Mouse (Mus musculus) spleen, postnatal 4 days (tissue): ENCODE results near the gene Cep63.

ENCODE experiments used
- DNase-seq, 2 experiments: peaks; one replicate each; pipeline ENCODE4 v3.0.0; 2022; ENCODE audit warnings: low spot score in 2 of 2

Cep63 gene

DNA sequence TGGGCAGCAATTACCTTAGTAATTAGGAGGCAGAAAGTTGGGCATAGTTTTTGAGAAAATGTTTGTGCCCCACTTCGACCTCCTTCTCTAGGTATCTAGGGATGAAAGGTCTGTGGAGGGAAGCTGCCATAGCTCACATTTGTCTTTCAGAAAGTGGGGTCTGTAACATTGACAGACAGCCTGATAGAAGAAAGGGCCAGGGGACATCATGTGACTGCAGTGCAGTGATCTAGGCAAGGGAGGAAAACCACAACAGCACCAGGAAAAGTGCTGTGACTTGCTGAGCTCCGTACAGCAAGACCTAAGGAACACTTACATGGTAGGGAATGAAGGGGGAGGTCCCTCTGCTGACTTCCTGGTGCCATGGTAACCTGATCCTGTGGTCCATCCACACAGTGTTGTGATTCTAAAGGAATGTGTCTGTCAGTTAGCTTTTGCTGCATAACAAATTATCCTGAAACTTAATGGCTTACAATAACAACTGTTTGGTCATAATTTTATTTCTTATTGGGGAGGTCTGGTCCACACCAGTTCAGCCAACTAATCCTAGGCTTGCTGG lies 5.3 kb upstream of the Cep63 start:
- no peak for DNase-seq

DNA sequence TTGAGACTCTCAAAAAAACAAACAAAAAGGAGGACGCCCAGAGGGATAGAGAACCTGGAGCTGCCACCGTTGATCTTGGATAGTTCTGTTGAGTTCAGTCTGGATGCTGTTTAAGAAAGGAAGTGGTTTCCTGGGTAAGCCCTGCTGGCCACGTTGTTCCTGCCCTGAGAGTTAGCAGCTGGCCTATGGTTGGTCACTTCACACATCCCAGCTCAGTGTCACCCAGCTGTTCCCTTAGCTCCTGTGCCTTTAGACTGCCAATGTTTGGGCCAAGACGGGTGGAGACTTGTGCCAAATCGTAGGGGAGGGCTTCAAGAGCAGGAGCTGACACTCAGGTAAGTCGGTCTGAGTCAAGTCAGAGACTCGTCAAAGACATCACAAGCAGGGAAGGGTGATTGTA lies 2.7 kb upstream of the Cep63 start:
- DNase-seq, result no peak

- DNase-seq, result no peak
Measured at GRCm38 (mm10) chr9:102627442-102627841, 1.1 kb upstream of the Cep63 start.

DNA sequence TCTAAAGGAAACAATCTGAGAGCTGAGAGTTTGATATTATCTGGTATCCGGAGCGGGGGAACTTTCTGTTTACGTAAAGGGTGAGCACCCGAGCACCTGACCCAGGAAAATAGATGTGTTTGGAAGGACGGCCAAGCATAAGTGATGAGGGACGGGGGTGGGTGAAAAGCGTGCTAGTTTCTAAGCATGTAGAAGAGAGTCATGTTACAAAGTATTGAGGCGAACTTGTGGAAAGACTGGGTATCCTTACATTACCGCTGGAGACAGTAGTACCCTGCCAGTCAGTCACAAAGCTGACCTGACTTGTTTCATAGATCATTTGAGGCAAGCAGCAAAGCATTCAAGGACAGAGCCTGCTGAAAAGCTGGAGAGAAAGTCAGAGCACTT lies 498 bp upstream of the Cep63 start:
- no peak for DNase-seq

GRCm38 (mm10) chr9:102625401-102625982 lies 842 bp downstream of the Cep63 start:
- DNase-seq, result peak in 1 of 2 experiments; percentile 64

DNA sequence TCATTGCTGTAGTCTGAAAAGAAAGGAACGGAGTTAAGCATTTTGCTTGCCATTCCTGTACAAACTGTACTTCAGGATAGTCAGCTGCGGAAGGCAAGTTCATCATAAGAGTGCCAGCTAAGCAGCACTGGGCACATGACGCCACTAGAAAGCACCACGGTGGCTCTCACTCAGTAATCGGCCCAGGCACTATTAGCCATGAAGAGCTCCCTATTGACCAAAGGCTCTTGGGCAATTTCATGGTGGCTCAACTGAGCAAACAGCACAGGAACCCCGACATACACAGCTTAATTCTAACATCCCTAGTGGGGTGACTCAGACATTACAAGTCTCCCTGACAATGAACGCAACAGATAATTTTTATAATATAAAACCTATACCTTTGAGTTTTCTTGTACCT lies 2.8 kb downstream of the Cep63 start:
- no peak for DNase-seq

DNA sequence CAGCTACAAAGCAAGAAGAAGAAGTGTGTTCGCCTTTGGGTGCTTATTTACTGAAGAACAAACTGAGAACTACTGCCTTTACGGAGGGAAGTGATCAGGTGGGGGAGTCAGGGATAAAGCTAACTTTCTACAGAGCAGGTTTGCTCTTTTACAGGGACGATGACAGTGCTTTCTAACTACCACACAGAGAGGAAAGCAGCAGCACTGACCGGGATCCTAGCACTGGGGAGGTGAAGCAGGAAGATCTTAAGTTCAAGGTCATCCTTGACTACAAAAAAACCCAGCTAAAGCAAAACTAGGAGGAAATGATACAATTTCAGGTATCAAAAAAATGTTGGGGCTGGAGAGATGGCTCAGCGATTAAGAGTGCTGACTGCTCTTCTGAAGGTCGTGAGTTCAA lies 3.5 kb downstream of the Cep63 start:
- no peak for DNase-seq

GRCm38 (mm10) chr9:102622192-102622857 lies 4.0 kb downstream of the Cep63 start:
- peak; percentile 43 to 71 for DNase-seq

- no peak for DNase-seq
Measured at GRCm38 (mm10) chr9:102621385-102621784, 4.9 kb downstream of the Cep63 start.

DNA sequence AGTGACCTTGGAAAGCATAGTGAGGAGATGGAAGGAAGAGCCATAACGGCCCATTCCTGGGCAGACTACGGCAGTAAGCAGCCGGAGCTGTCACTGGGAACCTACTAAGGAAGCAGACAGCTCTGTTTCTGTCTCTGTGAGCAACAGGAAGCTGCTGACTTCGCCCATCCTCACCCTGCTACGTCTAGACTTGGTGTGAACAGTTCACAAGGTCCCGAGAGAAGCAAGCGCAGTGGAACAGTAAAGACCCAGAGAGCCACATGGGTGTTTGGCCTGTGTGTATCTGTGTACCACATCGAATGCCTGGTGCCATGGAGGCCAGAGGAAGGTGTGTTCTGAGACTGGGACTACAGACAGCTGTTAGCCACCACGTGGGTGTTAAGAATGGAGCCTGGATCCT lies 10.1 kb downstream of the Cep63 start:
- DNase-seq, result no peak

GRCm38 (mm10) chr9:102615071-102615470 lies 11.3 kb downstream of the Cep63 start:
- DNase-seq, result no peak

- DNase-seq, result no peak
Measured at GRCm38 (mm10) chr9:102609221-102609620, 17.1 kb downstream of the Cep63 start.

- no peak for DNase-seq
Measured at GRCm38 (mm10) chr9:102607471-102607870, 18.9 kb downstream of the Cep63 start.

DNA sequence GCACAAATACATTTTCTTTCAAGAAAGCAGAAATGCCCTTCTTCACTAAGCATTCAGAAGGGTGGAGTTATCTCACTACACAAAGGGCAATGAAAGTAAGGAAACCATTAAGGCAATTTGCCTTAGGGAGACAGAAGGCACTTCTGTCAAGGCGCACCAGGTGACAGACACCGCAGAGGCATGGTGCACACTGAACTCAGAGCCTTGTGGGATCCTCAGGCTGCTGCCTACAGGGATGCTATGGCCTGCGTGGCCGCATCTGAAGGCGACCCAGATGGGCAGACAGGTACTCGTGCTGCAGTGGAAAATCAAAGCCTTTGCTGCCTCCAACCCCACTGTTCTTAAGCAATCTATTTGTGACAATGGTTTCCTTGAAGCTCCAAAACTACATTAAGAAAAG lies 21.2 kb downstream of the Cep63 start:
- DNase-seq, result no peak

DNA sequence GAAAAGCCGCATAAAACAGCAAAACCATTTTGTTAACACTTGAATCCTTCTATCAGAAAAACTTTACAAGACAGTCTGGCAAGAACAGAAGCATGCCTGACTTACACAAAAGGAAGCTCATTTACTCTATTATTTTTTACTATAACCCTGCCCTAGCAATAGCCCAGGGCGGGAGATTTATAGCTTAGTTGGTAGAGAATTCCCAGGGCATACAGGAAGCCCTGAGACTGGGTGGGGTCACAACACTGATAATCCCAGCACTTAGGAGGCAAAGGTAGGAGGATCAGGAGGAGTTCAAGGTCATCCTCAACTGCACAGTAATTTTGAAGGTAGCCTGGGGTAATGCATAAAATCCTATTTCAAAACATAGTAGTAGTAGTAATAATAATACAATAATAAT lies 24.7 kb downstream of the Cep63 start:
- no peak for DNase-seq

DNA sequence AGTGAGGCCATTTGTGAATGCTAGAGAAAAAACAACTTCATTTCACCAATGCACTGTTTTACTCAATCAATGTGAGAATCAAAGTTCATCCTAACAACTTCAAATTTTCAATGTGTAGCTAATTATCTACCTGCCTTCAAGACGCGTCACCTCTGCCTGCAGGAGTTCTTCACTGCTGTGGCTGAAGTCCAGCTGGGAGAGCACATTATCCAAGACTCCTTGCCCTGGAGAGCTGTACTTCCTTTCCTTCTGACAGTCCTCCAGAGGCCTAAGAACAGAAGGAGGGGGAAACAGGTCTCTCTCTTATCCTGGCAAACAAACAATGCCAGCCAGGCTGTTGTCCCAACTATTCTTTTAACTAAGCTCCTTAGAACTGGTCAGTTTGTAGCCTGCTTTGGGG lies 25.1 kb downstream of the Cep63 start:
- no peak for DNase-seq

DNA sequence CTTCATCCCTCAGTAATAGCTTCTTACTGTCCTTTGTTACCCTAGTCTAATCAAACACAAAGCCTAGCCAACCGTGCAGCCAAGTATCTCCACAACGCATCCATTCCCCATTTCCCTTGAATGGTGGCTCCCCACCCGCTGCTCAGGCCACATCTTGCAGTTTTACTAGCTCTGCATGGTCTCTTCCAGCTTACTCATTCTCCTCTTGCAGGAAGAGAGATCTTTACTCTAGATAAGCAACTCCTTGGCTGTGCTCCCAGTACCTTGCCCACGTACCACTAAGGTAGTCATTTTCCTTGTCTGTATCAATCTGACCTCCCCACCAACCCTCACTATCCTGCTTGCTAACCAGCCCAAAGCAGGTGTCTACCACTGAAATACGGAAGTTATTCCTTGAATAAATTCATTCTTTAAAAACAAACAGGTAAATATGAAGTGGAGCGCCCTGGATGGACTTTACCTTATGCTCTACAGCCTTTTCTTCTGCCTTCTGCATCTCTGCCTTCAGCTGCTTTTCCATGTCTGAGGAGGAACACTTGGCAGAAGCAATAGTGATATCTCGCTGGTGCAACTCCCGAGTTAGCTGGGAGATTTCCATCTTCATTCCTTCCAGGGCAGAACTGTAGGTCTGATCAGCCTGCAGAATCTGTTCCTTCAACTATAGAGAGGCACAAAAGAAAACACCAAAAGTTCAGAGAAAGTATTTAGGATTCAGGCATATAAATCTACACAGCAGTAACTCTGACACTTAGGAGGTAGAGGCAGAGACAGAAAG lies 30.5 kb downstream of the Cep63 start:
- no peak for DNase-seq

GRCm38 (mm10) chr9:102594667-102595393 lies 31.5 kb downstream of the Cep63 start:
- DNase-seq, result no peak

DNA sequence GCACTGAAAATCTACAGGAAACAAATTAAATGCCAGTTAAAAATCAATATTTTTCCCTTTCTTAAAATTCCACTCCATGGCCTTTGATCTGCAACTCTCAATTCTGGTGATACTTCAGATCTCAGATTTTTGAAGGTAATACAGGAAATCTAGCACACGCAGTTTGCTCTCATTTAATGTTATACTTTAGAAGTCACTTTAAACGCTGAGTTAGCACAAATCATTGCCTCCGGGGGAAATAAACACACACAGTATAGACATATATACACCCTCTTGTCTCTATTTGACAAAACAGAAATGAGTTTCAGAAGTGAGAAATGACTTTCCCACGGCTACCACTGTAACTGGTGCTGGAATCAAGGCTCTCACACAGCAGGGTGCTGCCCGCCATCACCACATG lies 39.0 kb downstream of the Cep63 start:
- no peak for DNase-seq

- DNase-seq, result no peak
Measured at GRCm38 (mm10) chr9:102581921-102582469, 44.3 kb downstream of the Cep63 start.

GRCm38 (mm10) chr9:102577480-102577879 lies 48.9 kb downstream of the Cep63 start:
- no peak for DNase-seq

GRCm38 (mm10) chr9:102572888-102573287 lies 53.4 kb downstream of the Cep63 start:
- no peak for DNase-seq
